Mouse (Mus musculus) G1E (cell line): ENCODE results near the gene Tedc2.

ENCODE experiments used
- CTCF ChIP-seq: IDR thresholded peaks from 2 replicates; pipeline ENCODE4 v1.5.1; 2012; ENCODE audit warnings: low read depth, low read length, inconsistent platforms, mixed read lengths
- GATA1 ChIP-seq: IDR thresholded peaks from 2 replicates; pipeline ENCODE4 v1.6.1; 2012; ENCODE audit warnings: borderline replicate concordance, low read length, inconsistent platforms, mixed read lengths
- GATA2 ChIP-seq: IDR thresholded peaks from 2 replicates; pipeline ENCODE4 v1.6.1; 2012; ENCODE audit warnings: low read depth, low read length, inconsistent platforms, borderline replicate concordance
- POLR2AphosphoS5 ChIP-seq: IDR thresholded peaks from 2 replicates; pipeline ENCODE4 v1.6.1; 2012; ENCODE audit warnings: low read depth, low read length, inconsistent platforms; ENCODE audit not compliant: insufficient replicate concordance
- TAL1 ChIP-seq: conservative IDR thresholded peaks from 2 replicates; pipeline ENCODE4 v1.6.1; 2012; ENCODE audit warnings: low read depth, low read length, inconsistent platforms, mixed read lengths

DNA sequence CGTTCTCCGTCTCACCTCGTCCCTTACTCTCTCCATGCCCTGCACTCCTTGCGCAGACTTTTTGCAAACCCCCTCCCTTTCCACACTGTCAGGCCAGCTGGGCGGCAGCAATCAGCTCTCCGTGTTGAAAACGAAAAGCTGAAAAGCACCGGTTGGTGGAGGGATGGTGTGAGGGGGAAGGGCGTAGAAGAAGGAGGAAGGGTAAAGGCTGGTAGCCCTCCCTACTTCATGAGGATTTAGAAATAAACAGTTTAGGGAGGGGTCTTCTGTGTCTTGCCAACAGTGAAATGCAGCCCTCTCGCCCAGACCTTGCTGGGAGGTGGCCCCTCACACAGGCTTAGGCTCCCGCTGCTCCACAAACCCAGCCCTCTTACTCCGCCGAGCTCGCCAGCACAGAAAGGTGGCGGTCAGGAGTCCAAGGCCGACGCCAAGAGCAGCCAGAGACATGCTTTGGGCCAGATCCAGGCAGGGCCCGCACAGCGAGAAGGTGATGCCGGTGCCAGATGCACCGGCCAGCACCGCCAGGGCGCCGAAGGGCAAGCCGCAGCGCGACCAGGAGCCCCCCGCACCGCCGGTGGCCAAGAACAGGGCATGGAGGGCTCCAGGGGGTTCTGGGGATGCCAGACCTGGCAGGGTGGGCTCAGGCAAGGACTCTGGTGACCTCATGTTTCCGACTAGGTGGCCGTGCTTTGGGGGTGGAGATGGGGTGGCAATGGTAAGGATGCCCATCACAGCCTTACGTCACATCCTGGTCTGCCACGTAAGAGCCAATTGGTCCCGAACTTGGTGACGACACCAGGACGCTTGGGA is 8.8 kb downstream of the Tedc2 start:
- TF ChIP-seq TAL1 (no peak), CTCF (no peak), POLR2AphosphoS5 (no peak), GATA2 (no peak), GATA1 (no peak)
